Mouse (Mus musculus) CH12.LX (cell line): Measurements from ENCODE around the gene Rad54l2. TPM values are rescaled to one million over a fixed set of nuclear protein-coding genes. Genes with fewer than 3 reads are reported as not detected.

Experiments
- DNase-seq: peaks from one replicate; pipeline ENCODE4 v3.0.0-alpha.2; 2013; ENCODE audit errors: extremely low read depth
- H3K27ac ChIP-seq: 2 replicates; pipeline ENCODE4 v1.5.1; 2012; ENCODE audit warnings: low read depth, mild to moderate bottlenecking, control low read depth, moderate library complexity; ENCODE audit not compliant: insufficient read depth
- H3K27me3 ChIP-seq: replicated peaks from 2 replicates; pipeline ENCODE3; 2012; ENCODE audit warnings: inconsistent platforms
- H3K36me3 ChIP-seq, 2 experiments: replicated peaks in 1 of 2; 2 replicates each; pipeline versions ENCODE3 to v1.6.1; 2012; ENCODE audit warnings: inconsistent platforms in 1 of 2, low read length in 1 of 2, mild to moderate bottlenecking in 1 of 2, mixed read lengths in 1 of 2, moderate library complexity in 1 of 2; ENCODE audit not compliant: control insufficient read depth in 1 of 2, insufficient read depth in 1 of 2
- H3K4me1 ChIP-seq, 2 experiments: 2 replicates each; pipeline ENCODE4 v1.6.1; 2012; ENCODE audit warnings: inconsistent platforms in 1 of 2, moderate library complexity in 1 of 2; ENCODE audit not compliant: insufficient read depth in 2 of 2, control insufficient read depth in 1 of 2
- H3K4me2 ChIP-seq: 2 replicates; pipeline ENCODE4 v1.6.1; 2012; ENCODE audit warnings: low read depth, mild to moderate bottlenecking, control low read depth; ENCODE audit not compliant: poor library complexity, insufficient read depth, severe bottlenecking
- H3K4me3 ChIP-seq, 3 experiments: fragments of 150-350 bp in 1 of 3; sonication (generic) in 1 of 3; replicated peaks in 1 of 3; 2 replicates each; pipeline versions ENCODE3 to v1.5.1; 2011 to 2012; ENCODE audit warnings: low read depth in 2 of 3, low read length in 2 of 3, mild to moderate bottlenecking in 2 of 3, moderate library complexity in 2 of 3, control low read depth in 1 of 3, improper control_type of control experiment in 1 of 3, inconsistent platforms in 1 of 3, mixed read lengths in 1 of 3; ENCODE audit not compliant: poor library complexity in 1 of 3
- H3K79me2 ChIP-seq: replicated peaks from 2 replicates; pipeline ENCODE4 v1.6.1; 2012; ENCODE audit warnings: mild to moderate bottlenecking, moderate library complexity; ENCODE audit not compliant: control insufficient read depth, poor library complexity, insufficient read depth, severe bottlenecking; ENCODE audit errors: extremely low read depth
- H3K9ac ChIP-seq: 2 replicates; pipeline ENCODE4 v1.6.1; 2012; ENCODE audit warnings: low read depth, mild to moderate bottlenecking, control low read depth, moderate library complexity; ENCODE audit not compliant: insufficient read depth
- H3K9me3 ChIP-seq: replicated peaks from 2 replicates; pipeline ENCODE3; 2012; ENCODE audit warnings: low read length, inconsistent platforms, mixed read lengths
- CTCF ChIP-seq, 2 experiments: IDR thresholded peaks in 1 of 2; conservative IDR thresholded peaks in 1 of 2; 2 replicates each; pipeline ENCODE4 v1.5.1; 2011 to 2012; ENCODE audit warnings: low read depth in 2 of 2, low read length in 2 of 2, improper control_type of control experiment in 1 of 2, inconsistent platforms in 1 of 2, mild to moderate bottlenecking in 1 of 2, moderate library complexity in 1 of 2
- ELF1 ChIP-seq: IDR thresholded peaks from 2 replicates; pipeline ENCODE4 v1.6.1; 2014; ENCODE audit warnings: low read depth, mild to moderate bottlenecking, inconsistent platforms, low read length, improper control_type of control experiment
- GABPA ChIP-seq: IDR thresholded peaks from 2 replicates; pipeline ENCODE4 v1.6.1; 2012; ENCODE audit warnings: low read depth, low read length, improper control_type of control experiment, inconsistent platforms; ENCODE audit not compliant: insufficient replicate concordance
- HCFC1 ChIP-seq: IDR thresholded peaks from 2 replicates; pipeline ENCODE4 v1.6.1; 2012; ENCODE audit warnings: low read depth, mild to moderate bottlenecking, inconsistent platforms, low read length, improper control_type of control experiment
- JUND ChIP-seq: conservative IDR thresholded peaks from 2 replicates; pipeline ENCODE4 v1.6.1; 2011; ENCODE audit warnings: low read depth, low read length, improper control_type of control experiment
- KAT2A ChIP-seq: IDR thresholded peaks from 2 replicates; pipeline ENCODE4 v1.6.1; 2012; ENCODE audit warnings: low read length, improper control_type of control experiment, inconsistent platforms; ENCODE audit not compliant: insufficient replicate concordance
- MAZ ChIP-seq: IDR thresholded peaks from 2 replicates; pipeline ENCODE4 v1.6.1; 2012; ENCODE audit warnings: low read depth, mild to moderate bottlenecking, inconsistent platforms, low read length, improper control_type of control experiment, moderate library complexity
- MEF2A ChIP-seq: IDR thresholded peaks from 2 replicates; pipeline ENCODE4 v1.6.1; 2014; ENCODE audit warnings: low read depth, mild to moderate bottlenecking, inconsistent platforms, low read length, improper control_type of control experiment, borderline replicate concordance
- MXI1 ChIP-seq: IDR thresholded peaks from 2 replicates; pipeline ENCODE4 v1.6.1; 2011; ENCODE audit warnings: mild to moderate bottlenecking, low read depth, low read length, improper control_type of control experiment
- NELFE ChIP-seq: IDR thresholded peaks from 2 replicates; pipeline ENCODE4 v1.6.1; 2011; ENCODE audit warnings: low read depth, low read length, improper control_type of control experiment
- NRF1 ChIP-seq: IDR thresholded peaks from 2 replicates; pipeline ENCODE4 v1.6.1; 2014; ENCODE audit warnings: low read depth, mild to moderate bottlenecking, inconsistent platforms, low read length, improper control_type of control experiment, moderate library complexity
- POLR2AphosphoS2 ChIP-seq: IDR thresholded peaks from 2 replicates; pipeline ENCODE4 v1.6.1; 2011; ENCODE audit warnings: low read depth, low read length, improper control_type of control experiment
- RAD21 ChIP-seq: IDR thresholded peaks from 2 replicates; pipeline ENCODE4 v1.6.1; 2011; ENCODE audit warnings: low read depth, mild to moderate bottlenecking, low read length, improper control_type of control experiment, moderate library complexity
- RCOR1 ChIP-seq: conservative IDR thresholded peaks from 2 replicates; pipeline ENCODE4 v1.6.1; 2012; ENCODE audit warnings: low read depth, mild to moderate bottlenecking, inconsistent platforms, low read length, improper control_type of control experiment
- SMC3 ChIP-seq: IDR thresholded peaks from 2 replicates; pipeline ENCODE4 v1.6.1; 2011; ENCODE audit warnings: low read depth, low read length, improper control_type of control experiment
- TBP ChIP-seq: conservative IDR thresholded peaks from 2 replicates; pipeline ENCODE4 v1.6.1; 2011; ENCODE audit warnings: low read depth, low read length, improper control_type of control experiment
- TCF12 ChIP-seq: IDR thresholded peaks from 2 replicates; pipeline ENCODE4 v1.6.1; 2014; ENCODE audit warnings: low read depth, mild to moderate bottlenecking, inconsistent platforms, low read length, improper control_type of control experiment
- UBTF ChIP-seq: IDR thresholded peaks from 2 replicates; pipeline ENCODE4 v1.6.1; 2012; ENCODE audit warnings: low read depth, mild to moderate bottlenecking, inconsistent platforms, low read length, improper control_type of control experiment, moderate library complexity
- USF1 ChIP-seq: IDR thresholded peaks from 2 replicates; pipeline ENCODE4 v1.6.1; 2014; ENCODE audit warnings: low read depth, mild to moderate bottlenecking, inconsistent platforms, low read length, improper control_type of control experiment
- USF2 ChIP-seq: conservative IDR thresholded peaks from 2 replicates; pipeline ENCODE4 v1.6.1; 2011; ENCODE audit warnings: low read depth, low read length, improper control_type of control experiment
- ZKSCAN1 ChIP-seq: IDR thresholded peaks from 2 replicates; pipeline ENCODE4 v1.6.1; 2012; ENCODE audit warnings: low read depth, inconsistent platforms, low read length, improper control_type of control experiment, borderline replicate concordance
- ZMIZ1 ChIP-seq: IDR thresholded peaks from 2 replicates; pipeline ENCODE4 v1.6.1; 2012; ENCODE audit warnings: low read depth, mild to moderate bottlenecking, inconsistent platforms, low read length, improper control_type of control experiment
- ZNF384 ChIP-seq: IDR thresholded peaks from 2 replicates; pipeline ENCODE4 v1.6.1; 2012; ENCODE audit warnings: low read depth, low read length, improper control_type of control experiment, inconsistent platforms
- dilution Hi-C: fragments of 300-500 bp; cut with MboI; formaldehyde crosslinking; loops from 2 replicates; pipeline ENCODE4 v1.14.3; 2020; ENCODE audit warnings: low sequenced_read_pairs; ENCODE audit not compliant: extremely low pct_unique_long_range_greater_than_20kb, extremely low pct_ligation_motif_present
- in situ Hi-C: fragments of 300-500 bp; cut with MboI; formaldehyde crosslinking; loops from 3 replicates; pipeline ENCODE4 v1.14.3; 2019; ENCODE audit warnings: low sequenced_read_pairs, low pct_ligation_motif_present, low pct_unique_long_range_greater_than_20kb, mixed read lengths
- polyA plus RNA-seq: library from polyadenylated mRNA; unstranded; fragments of >175 nt; gene quantifications from 2 replicates; pipeline ENCODE4 v1.2.1, GENCODE M21; 2012; ENCODE audit warnings: low read depth; ENCODE audit not compliant: insufficient read length
- total RNA-seq, 2 experiments: library from RNA; depleted of rRNA; stranded (reverse); fragments of 300-350 nt in 1 of 2; fragments of >200 nt in 1 of 2; gene quantifications; 2 replicates each; pipeline ENCODE4 v1.2.3; 2012 to 2014

The Rad54l2 gene
- total and polyA plus RNA-seq, 3 experiments: 7.2 to 16.5 (median 11.6) TPM

GRCm38 (mm10) chr9:106675480-106675879 is 113.5 kb downstream of the Rad54l2 start:
- peak; percentile 72 for DNase-seq
- no peak for TF ChIP-seq USF2
- peak; percentile 97 for TF ChIP-seq RAD21
- peak; percentile 78 for TF ChIP-seq SMC3
- peak; percentile 92 to 99 for TF ChIP-seq CTCF (conservative IDR thresholded peaks at IDR 0.05 in 1 of 2, IDR thresholded peaks at IDR 0.05 in 1 of 2; ENCODE audit: low read depth in 2 of 2, low read length in 2 of 2)
- H3K9ac ChIP-seq: no peak overlapping the region
- H3K4me1 ChIP-seq: peaks cover 0 to 27% of the 10 kb centered on the region in 2 experiments; a peak in 1 of 4 replicates
- in situ Hi-C loops: no loop called here
- peaks cover 31 to 91% of the 10 kb centered on the region in 2 experiments for H3K36me3 ChIP-seq
- H3K9me3 ChIP-seq: no peaks in the 10 kb centered on the region
- no peaks in the 10 kb centered on the region for H3K79me2 ChIP-seq
- no peaks in the 10 kb centered on the region for H3K27me3 ChIP-seq
- H3K4me2 ChIP-seq: no peak overlapping the region
- no peak overlapping the region for H3K4me3 ChIP-seq
- H3K27ac ChIP-seq: no peak overlapping the region
- dilution Hi-C loops: loop anchor here (25.0 kb wide), 1 partner anchor 112 kb away; the partner anchor contains the start of gene Rad54l2

GRCm38 (mm10) chr9:106673860-106674259 is 115.1 kb downstream of the Rad54l2 start:
- Histone ChIP-seq H3K9ac (no peak overlapping the region), H3K36me3 (peaks cover 18 to 91% of the 10 kb centered on the region in 2 experiments), H3K9me3 (no peaks in the 10 kb centered on the region), H3K4me1 (peaks cover 0 to 25% of the 10 kb centered on the region in 2 experiments; a peak in 1 of 4 replicates), H3K4me2 (no peak overlapping the region), H3K4me3 (no peak overlapping the region), H3K27ac (no peak overlapping the region), H3K27me3 (no peaks in the 10 kb centered on the region), H3K79me2 (no peaks in the 10 kb centered on the region)
- no peak for TF ChIP-seq MEF2A
- TF ChIP-seq RCOR1: no peak
- TF ChIP-seq HCFC1: no peak
- TF ChIP-seq TCF12: no peak
- TF ChIP-seq ELF1: no peak
- TF ChIP-seq NRF1: no peak
- TF ChIP-seq JUND: no peak
- no peak for TF ChIP-seq ZMIZ1
- TF ChIP-seq TBP: no peak
- no peak for TF ChIP-seq NELFE
- TF ChIP-seq KAT2A: no peak
- no peak for TF ChIP-seq GABPA
- TF ChIP-seq CTCF (conservative IDR thresholded peaks at IDR 0.05 in 1 of 2, IDR thresholded peaks at IDR 0.05 in 1 of 2; ENCODE audit: low read depth in 2 of 2, low read length in 2 of 2): no peak
- TF ChIP-seq USF1: no peak
- TF ChIP-seq MXI1: no peak
- no peak for TF ChIP-seq POLR2AphosphoS2
- TF ChIP-seq UBTF: no peak
- no peak for TF ChIP-seq ZNF384
- TF ChIP-seq MAZ: no peak
- TF ChIP-seq ZKSCAN1: no peak
- in situ Hi-C loops: loop anchor here (5.0 to 25.0 kb wide), 2 partner anchors 218 to 613 kb away; partner anchors contain the start of genes Cish, Manf and Mapkapk3
- dilution Hi-C loops: no loop called here
- no peak for DNase-seq
